Mouse (Mus musculus) liver, adult (tissue): ENCODE results near the gene Scaf4.

Experiments
- GATA4 ChIP-seq: IDR thresholded peaks from 2 replicates; pipeline ENCODE4 v1.6.1; 2014; ENCODE audit warnings: mild to moderate bottlenecking, low read length; ENCODE audit not compliant: insufficient replicate concordance

The Scaf4 gene

GRCm38 (mm10) chr16:90202140-90202539 lies 82.2 kb downstream of the Scaf4 start:
- TF ChIP-seq GATA4 = no peak

- no peak for TF ChIP-seq GATA4
Measured at GRCm38 (mm10) chr16:90199174-90199573, 85.1 kb downstream of the Scaf4 start.

GRCm38 (mm10) chr16:90198626-90199025 lies 85.7 kb downstream of the Scaf4 start:
- no peak for TF ChIP-seq GATA4

GRCm38 (mm10) chr16:90197337-90197973 lies 86.8 kb downstream of the Scaf4 start:
- TF ChIP-seq GATA4 = peak; percentile 95

GRCm38 (mm10) chr16:90196688-90197240 lies 87.5 kb downstream of the Scaf4 start:
- TF ChIP-seq GATA4 = peak; percentile 99

GRCm38 (mm10) chr16:90193719-90194118 lies 90.6 kb downstream of the Scaf4 start:
- no peak for TF ChIP-seq GATA4

- TF ChIP-seq GATA4 = no peak
Measured at GRCm38 (mm10) chr16:90191289-90191688, 93.0 kb downstream of the Scaf4 start.

GRCm38 (mm10) chr16:90187453-90187852 lies 96.8 kb downstream of the Scaf4 start:
- TF ChIP-seq GATA4 = no peak

- no peak for TF ChIP-seq GATA4
Measured at GRCm38 (mm10) chr16:90185928-90186588, 98.2 kb downstream of the Scaf4 start.

GRCm38 (mm10) chr16:90184135-90184534 lies 100.2 kb downstream of the Scaf4 start:
- no peak for TF ChIP-seq GATA4

GRCm38 (mm10) chr16:90181673-90182072 lies 102.6 kb downstream of the Scaf4 start:
- TF ChIP-seq GATA4 = no peak

- no peak for TF ChIP-seq GATA4
Measured at GRCm38 (mm10) chr16:90180975-90181374, 103.3 kb downstream of the Scaf4 start.

- TF ChIP-seq GATA4 = no peak
Measured at GRCm38 (mm10) chr16:90179892-90180291, 104.4 kb downstream of the Scaf4 start.

- TF ChIP-seq GATA4 = no peak
Measured at GRCm38 (mm10) chr16:90178404-90178803, 105.9 kb downstream of the Scaf4 start.

- TF ChIP-seq GATA4 = no peak
Measured at GRCm38 (mm10) chr16:90177425-90177824, 106.9 kb downstream of the Scaf4 start.

- no peak for TF ChIP-seq GATA4
Measured at GRCm38 (mm10) chr16:90176472-90176871, 107.8 kb downstream of the Scaf4 start.
